Mouse (Mus musculus) heart, postnatal 0 days (tissue): ENCODE results near the gene Slc22a23. TPM values are rescaled to one million over a fixed set of nuclear protein-coding genes. Genes with fewer than 3 reads are reported as not detected.

Source experiments
- ATAC-seq: fragments of 200-750 bp; cut with Nextera tagmentation; 2 replicates; pipeline ENCODE4 v1.8.0; 2017; ENCODE audit warnings: low read depth, moderate number of reproducible peaks, moderate library complexity; ENCODE audit not compliant: insufficient read depth
- DNase-seq: peaks from one replicate; pipeline ENCODE4 v3.0.0-alpha.2; 2016; ENCODE audit warnings: low spot score
- H3K27ac ChIP-seq: fragments of 300-500 bp; sonication (generic); 2 replicates; pipeline ENCODE4 v1.5.1; 2014; ENCODE audit warnings: low read depth, mild to moderate bottlenecking
- H3K27me3 ChIP-seq: fragments of 300-500 bp; sonication (generic); 2 replicates; pipeline ENCODE4 v1.6.1; 2014; ENCODE audit warnings: low read length, mixed read lengths; ENCODE audit not compliant: control insufficient read depth, insufficient read depth
- H3K36me3 ChIP-seq: fragments of 300-500 bp; sonication (generic); replicated peaks from 2 replicates; pipeline ENCODE4 v1.6.1; 2014; ENCODE audit warnings: low read length, mixed read lengths; ENCODE audit not compliant: control insufficient read depth, insufficient read depth
- H3K4me1 ChIP-seq: fragments of 300-500 bp; sonication (generic); 2 replicates; pipeline ENCODE4 v1.6.1; 2014; ENCODE audit warnings: antibody characterized with exemption; ENCODE audit not compliant: control insufficient read depth, insufficient read depth
- H3K4me2 ChIP-seq: fragments of 300-500 bp; sonication (generic); 2 replicates; pipeline ENCODE4 v1.6.1; 2014; ENCODE audit warnings: low read depth, mild to moderate bottlenecking, low read length, moderate library complexity
- H3K4me3 ChIP-seq: fragments of 300-500 bp; sonication (generic); 2 replicates; pipeline ENCODE4 v1.5.1; 2014; ENCODE audit warnings: low read depth, low read length
- H3K9ac ChIP-seq: fragments of 300-500 bp; sonication (generic); replicated peaks from 2 replicates; pipeline ENCODE4 v1.6.1; 2014; ENCODE audit warnings: low read depth, low read length, mixed read lengths
- H3K9me3 ChIP-seq: fragments of 300-500 bp; sonication (generic); replicated peaks from 2 replicates; pipeline ENCODE4 v1.6.1; 2016; ENCODE audit warnings: low read length; ENCODE audit not compliant: control insufficient read depth
- CTCF ChIP-seq: IDR thresholded peaks from 2 replicates; pipeline ENCODE4 v1.5.1; 2016; ENCODE audit warnings: antibody characterized with exemption, control low read depth, low read depth
- EP300 ChIP-seq: IDR thresholded peaks from 2 replicates; pipeline ENCODE4 v1.6.1; 2016; ENCODE audit warnings: antibody characterized with exemption, low read depth
- WGBS: fragments of 180-500 bp; shearing (Covaris S2); extraction: QIAGEN DNeasy Blood & Tissue Kit; methylation state at CpG from one replicate; pipeline ENCODE4 v1.1.7; 2014; 5-methylcytosine and 5-hydroxymethylcytosine counted together
- polyA plus RNA-seq: library from polyadenylated mRNA; unstranded; fragments of >200 nt; fragmentation: Nextera tagmentation; extraction: Ambion mirVana; gene quantifications from 2 replicates; pipeline ENCODE4 v1.2.1, GENCODE M21; 2015
- total RNA-seq: library from RNA; depleted of rRNA; stranded (reverse); fragments of >200 nt; gene quantifications from 2 replicates; pipeline ENCODE4 v1.2.3, GENCODE M21; 2014; ENCODE audit warnings: low replicate concordance

Gene Slc22a23
- total and polyA plus RNA-seq, 2 experiments from 2014 or later: 1.4 to 13.9 TPM

DNA sequence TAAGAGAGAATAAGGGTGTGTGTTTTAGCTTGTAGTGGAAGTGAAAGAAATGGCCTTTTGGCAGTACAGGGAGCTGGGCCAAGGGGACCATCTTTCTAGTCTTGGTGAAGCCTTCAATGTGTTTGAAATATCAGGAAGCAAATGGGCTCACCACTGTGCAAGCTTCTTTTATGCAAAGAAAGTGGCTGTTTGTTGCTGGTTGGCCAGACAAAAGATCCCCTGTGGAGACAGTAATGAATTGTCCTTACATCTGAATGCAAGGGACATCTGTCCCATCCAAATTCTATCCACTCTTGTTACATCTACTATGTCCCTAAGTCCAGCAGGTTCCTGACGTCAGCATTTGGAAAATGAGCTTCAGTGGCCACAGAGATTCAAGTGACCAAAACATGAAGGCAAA, 100.8 kb downstream of the Slc22a23 start:
- no peaks in the 10 kb centered on the region for H3K9me3 ChIP-seq
- ATAC-seq (no peak), DNase-seq (no peak)
- no peak overlapping the region for H3K9ac ChIP-seq
- no peaks in the 10 kb centered on the region for H3K27me3 ChIP-seq
- 74% methylated on average over 1 of the region's 1 CpGs for WGBS
- no peak for TF ChIP-seq CTCF
- TF ChIP-seq EP300: no peak
- H3K36me3 ChIP-seq: no peaks in the 10 kb centered on the region
- no peak overlapping the region for H3K27ac ChIP-seq
- no peak overlapping the region for H3K4me2 ChIP-seq
- H3K4me1 ChIP-seq: peaks cover 11% of the 10 kb centered on the region; the same call in 1 of the 2 replicates
- H3K4me3 ChIP-seq: no peak overlapping the region

DNA sequence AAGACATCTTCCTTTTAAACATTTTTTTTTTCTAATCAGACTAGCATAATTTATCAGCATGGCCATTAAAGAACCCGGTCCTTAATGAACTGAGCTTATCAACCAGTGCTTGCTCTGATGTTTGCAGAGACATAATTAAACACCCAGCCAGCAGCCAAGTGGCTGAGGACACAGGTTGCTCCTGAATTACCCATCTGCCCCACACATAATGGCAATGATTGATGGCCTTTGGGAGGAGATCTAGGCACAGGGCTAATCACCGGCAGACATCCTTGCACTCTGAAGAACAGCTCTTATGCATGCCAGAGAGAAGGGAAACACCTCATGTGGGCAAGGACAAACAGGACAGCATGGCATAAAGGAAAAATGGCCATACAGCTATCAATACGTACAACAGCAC, 102.8 kb downstream of the Slc22a23 start:
- Histone ChIP-seq H3K27me3 (no peaks in the 10 kb centered on the region), H3K9me3 (no peaks in the 10 kb centered on the region), H3K4me2 (no peak overlapping the region), H3K9ac (no peak overlapping the region), H3K4me1 (peaks cover 11% of the 10 kb centered on the region; the same call in 1 of the 2 replicates), H3K36me3 (no peaks in the 10 kb centered on the region), H3K27ac (no peak overlapping the region), H3K4me3 (no peak overlapping the region)
- 54% methylated on average over 3 of the region's 3 CpGs for WGBS
- no peak for TF ChIP-seq CTCF
- DNase-seq (no peak), ATAC-seq (no peak)

DNA sequence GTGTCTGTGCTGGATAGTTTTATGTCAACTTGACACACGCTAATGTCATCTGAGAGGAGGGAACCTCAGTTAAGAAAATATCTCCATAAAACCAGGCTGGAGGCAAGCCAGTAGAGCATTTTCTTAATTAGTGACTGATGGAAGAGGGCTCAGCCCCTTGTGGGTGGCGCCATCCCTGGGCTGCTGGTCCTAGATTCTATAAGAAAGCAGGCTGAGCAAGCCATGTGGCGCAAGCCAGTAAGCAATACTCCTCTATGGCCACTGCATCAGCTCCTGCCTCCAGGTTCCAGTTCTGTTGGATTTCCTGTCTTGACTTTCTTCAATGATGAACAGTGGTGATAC, 104.9 kb downstream of the Slc22a23 start:
- H3K36me3 ChIP-seq: no peaks in the 10 kb centered on the region
- H3K9me3 ChIP-seq: no peaks in the 10 kb centered on the region
- 92% methylated on average over 3 of the region's 3 CpGs for WGBS
- peaks cover 11% of the 10 kb centered on the region; the same call in 1 of the 2 replicates for H3K4me1 ChIP-seq
- H3K27ac ChIP-seq: no peak overlapping the region
- DNase-seq (no peak), ATAC-seq (no peak)
- no peak for TF ChIP-seq EP300
- no peak for TF ChIP-seq CTCF
- H3K9ac ChIP-seq: no peak overlapping the region
- no peak overlapping the region for H3K4me3 ChIP-seq
- H3K27me3 ChIP-seq: no peaks in the 10 kb centered on the region
- H3K4me2 ChIP-seq: no peak overlapping the region

DNA sequence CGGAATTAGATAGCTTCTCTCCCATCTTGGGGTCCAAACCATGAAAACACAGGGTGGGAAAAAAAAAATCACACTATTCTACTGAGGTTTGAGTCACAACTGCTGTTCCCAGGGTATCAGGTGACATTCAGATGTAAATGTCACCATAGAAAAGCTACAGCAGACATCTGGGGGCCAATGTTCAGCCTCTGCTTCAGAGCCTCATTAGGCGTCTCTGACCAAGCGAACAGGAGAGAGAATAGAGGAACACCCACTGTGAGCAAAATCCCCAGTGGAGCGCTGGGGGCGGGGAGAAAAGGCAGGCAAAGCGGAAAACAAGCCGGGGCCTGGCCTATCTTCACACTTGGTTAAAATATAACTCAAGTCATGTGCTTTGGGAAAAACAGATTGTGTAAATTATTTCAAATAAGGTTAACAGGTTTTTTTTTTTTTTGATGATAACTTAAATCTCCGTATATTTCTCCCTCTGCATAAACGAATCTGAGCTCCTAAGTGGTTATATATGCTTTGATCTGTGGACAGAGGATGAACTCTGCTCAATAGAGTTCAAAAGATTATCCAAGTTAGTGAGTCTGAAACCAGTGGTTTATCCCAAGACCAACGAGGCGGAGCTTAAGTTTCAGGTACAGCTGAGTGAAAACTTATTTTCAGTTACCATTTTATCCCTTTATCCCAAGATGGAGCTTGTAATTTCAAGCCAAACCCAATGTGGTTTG, 105.5 kb downstream of the Slc22a23 start:
- DNase-seq (no peak), ATAC-seq (no peak)
- 0 out of 2 replicates have a peak, but pooled peaks cover 7% of the 10 kb centered on the region for H3K4me1 ChIP-seq
- no peak overlapping the region for H3K4me3 ChIP-seq
- 63% methylated on average over 11 of the region's 11 CpGs for WGBS
- H3K4me2 ChIP-seq: no peak overlapping the region
- no peak for TF ChIP-seq CTCF
- no peak overlapping the region for H3K9ac ChIP-seq
- no peaks in the 10 kb centered on the region for H3K9me3 ChIP-seq
- no peaks in the 10 kb centered on the region for H3K36me3 ChIP-seq
- H3K27ac ChIP-seq: no peak overlapping the region
- no peaks in the 10 kb centered on the region for H3K27me3 ChIP-seq

DNA sequence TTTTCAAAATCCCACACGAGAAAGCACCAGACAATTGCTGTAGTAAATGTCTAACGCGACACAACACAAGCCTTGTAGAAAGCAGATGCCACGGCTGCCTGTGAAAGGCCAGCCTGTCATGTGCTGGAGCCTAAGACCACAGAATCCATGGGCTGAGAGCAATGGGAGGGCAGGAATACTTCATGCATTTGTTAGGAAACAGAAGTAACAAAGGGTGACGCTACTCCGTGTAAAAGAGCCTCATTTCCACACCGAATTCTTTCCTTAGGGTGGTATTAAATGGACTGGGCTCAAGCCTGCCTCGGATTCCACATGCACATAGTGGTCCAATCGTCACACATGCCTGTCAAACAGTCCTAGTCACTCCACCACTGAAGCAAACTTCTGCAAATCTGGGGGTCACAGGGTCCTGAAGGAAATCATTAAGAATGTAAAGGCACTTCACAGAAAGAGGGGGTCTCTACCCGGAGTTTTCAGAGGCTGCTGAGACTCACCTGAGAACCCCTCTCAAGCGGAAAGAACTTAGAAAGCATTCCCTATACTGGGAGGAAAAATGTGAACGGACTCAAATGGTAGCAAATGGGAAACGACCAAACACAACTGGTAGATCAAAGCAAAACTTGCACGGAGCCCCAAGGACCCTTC, 106.2 kb downstream of the Slc22a23 start:
- WGBS: 45% methylated on average over 14 of the region's 14 CpGs
- Histone ChIP-seq H3K4me1 (0 out of 2 replicates have a peak, but pooled peaks cover 5% of the 10 kb centered on the region), H3K27me3 (no peaks in the 10 kb centered on the region), H3K27ac (no peak overlapping the region), H3K4me3 (no peak overlapping the region), H3K4me2 (no peak overlapping the region), H3K9me3 (no peaks in the 10 kb centered on the region), H3K9ac (no peak overlapping the region), H3K36me3 (no peaks in the 10 kb centered on the region)
- TF ChIP-seq CTCF (no peak), EP300 (no peak)
- no peak for DNase-seq
- no peak for ATAC-seq
